Mouse (Mus musculus) heart, adult 2 months (tissue): ENCODE data around the gene Abcc5.

Source experiments
- CTCF ChIP-seq: fragments of 200-600 bp; IDR thresholded peaks from 2 replicates; pipeline ENCODE4 v1.8.1; 2022; ENCODE audit warnings: antibody characterized with exemption, mild to moderate bottlenecking, moderate library complexity
- EP300 ChIP-seq: fragments of 200-500 bp; IDR thresholded peaks from 2 replicates; pipeline ENCODE4 v1.6.1; 2011; ENCODE audit warnings: low read depth, low read length, control low read depth; ENCODE audit not compliant: insufficient read depth

GRCm38 (mm10) chr16:20338616-20339015 is 87.6 kb downstream of the Abcc5 start:
- no peak for TF ChIP-seq CTCF
- TF ChIP-seq EP300, result no peak
